Mouse (Mus musculus) E14TG2a.4 (cell line): Measurements from ENCODE around the gene Ubd.

ENCODE experiments used
- CTCF ChIP-seq: conservative IDR thresholded peaks from 2 replicates; pipeline ENCODE4 v1.5.1; 2014; ENCODE audit warnings: low read length
- NANOG ChIP-seq: IDR thresholded peaks from 2 replicates; pipeline ENCODE4 v1.6.1; 2014; ENCODE audit warnings: borderline replicate concordance, low read length, mixed read lengths

DNA sequence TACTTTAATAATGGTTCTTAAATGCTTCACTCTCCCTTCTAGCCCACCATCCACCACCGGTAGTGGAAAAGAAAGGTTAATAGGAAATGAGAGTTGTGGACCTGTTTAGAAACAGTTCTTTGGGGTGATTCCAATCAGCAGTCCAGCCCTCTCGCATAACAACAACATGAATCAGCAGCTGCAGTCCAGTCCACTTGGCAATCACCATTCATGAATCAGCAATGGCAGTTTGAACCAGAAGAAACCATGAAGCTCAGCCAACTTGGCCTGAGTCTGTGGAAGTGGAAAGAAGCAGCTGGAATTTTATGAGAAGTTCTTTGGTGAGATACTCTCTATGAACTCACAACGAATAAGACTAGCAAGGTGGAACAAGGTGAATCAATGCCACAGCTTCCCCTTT lies 24.8 kb downstream of the Ubd start:
- TF ChIP-seq CTCF = no peak
- TF ChIP-seq NANOG = no peak
